8 mouse cellular contexts compared by ENCODE assay signal in genomic region chr6:113306986-113307349, GRCm38 (mm10). TPM values are rescaled to one million over a fixed set of nuclear protein-coding genes. Genes with fewer than 3 reads are reported as not detected.
DNase-seq lines count a peak whose midpoint lies in the region; ATAC-seq and TF ChIP-seq lines count a peak whose summit lies in the region.

Gene Brpf1, plus strand, starts transcription at chr6:113307137.

- 0 out of 2 replicates have a peak, but pooled peaks cover 3% of the 10 kb centered on the region for H3K4me1 ChIP-seq in intestine, postnatal 0 days (replicated peaks; ENCODE audit: control insufficient read depth, insufficient read depth, low read length)
- peaks cover 36% of the 10 kb centered on the region for H3K4me1 ChIP-seq in midbrain, embryonic 10.5 days

- TF ChIP-seq CTCF in intestine, postnatal 0 days (IDR thresholded peaks at IDR 0.05; ENCODE audit: low read depth): no peak; the same call in 1 of the 2 replicates

- peaks cover 16% of the 10 kb centered on the region for H3K36me3 ChIP-seq in intestine, postnatal 0 days (ENCODE audit: control insufficient read depth, insufficient read depth)
- peaks cover 29% of the 10 kb centered on the region for H3K36me3 ChIP-seq in midbrain, embryonic 10.5 days

- peak within 1 kb of the TSS; percentile 68 for H3K4me3 ChIP-seq in intestine, postnatal 0 days (ENCODE audit: low read depth, low read length)
- H3K4me3 ChIP-seq in midbrain, embryonic 10.5 days: peak within 1 kb of the TSS; percentile 99

- peak within 1 kb of the TSS; percentile 99 for H3K27ac ChIP-seq in intestine, postnatal 0 days (ENCODE audit: low read depth, low read length)
- peak within 1 kb of the TSS; percentile 98 for H3K27ac ChIP-seq in midbrain, embryonic 10.5 days (replicated peaks)

- DNase-seq in left cerebral cortex, adult 18-20 months (ENCODE audit: low spot score in 2 of 2): no peak
- DNase-seq in left cerebral cortex, adult 11 months (ENCODE audit: low spot score): no peak
- no peak for DNase-seq in adrenal gland, postnatal 36 days
- no peak for DNase-seq in gonadal fat pad, adult 2 months (ENCODE audit: low read depth)
- peak; percentile 86 for DNase-seq in midbrain, embryonic 10.5 days (ENCODE audit: low spot score)
- no peak for DNase-seq in ovary, postnatal 14 days (ENCODE audit: low spot score)
- DNase-seq in cerebellum, postnatal 25 days: no peak

- peak within 1 kb of the TSS; percentile 79 for H3K4me2 ChIP-seq in intestine, postnatal 0 days (replicated peaks; ENCODE audit: low read depth)

- no peaks in the 10 kb centered on the region for H3K27me3 ChIP-seq in intestine, postnatal 0 days (replicated peaks; ENCODE audit: control insufficient read depth, insufficient read depth, low read length)
- no peaks in the 10 kb centered on the region for H3K27me3 ChIP-seq in midbrain, embryonic 10.5 days (ENCODE audit: low read depth, poor library complexity, severe bottlenecking)

- under 1% methylated on average over 32 of the region's 32 CpGs for WGBS in intestine, postnatal 0 days
- WGBS in midbrain, embryonic 10.5 days: under 1% methylated on average over 32 of the region's 32 CpGs

- H3K9ac ChIP-seq in intestine, postnatal 0 days (ENCODE audit: low read depth, low read length): peak within 1 kb of the TSS; percentile 90

- ATAC-seq in intestine, postnatal 0 days: peak; percentile 62

- no peaks in the 10 kb centered on the region for H3K9me3 ChIP-seq in intestine, postnatal 0 days (ENCODE audit: control insufficient read depth)
- H3K9me3 ChIP-seq in midbrain, embryonic 10.5 days (replicated peaks): no peaks in the 10 kb centered on the region

RNA-seq across cellular contexts. Expression of gene Brpf1, which starts in this region (rescaled TPM):
- total RNA-seq in left cerebral cortex, adult 18-20 months (2021): 10 to 100 TPM; 29.1 to 31.2 TPM
- 10 to 100 TPM; 25.2 to 27.2 TPM for total RNA-seq in adrenal gland, postnatal 36 days (2021)
- 21.7 and 23.2 TPM in 2 replicates for polyA plus RNA-seq in gonadal fat pad, adult 2 months (2012; rRNA removed)
- polyA plus RNA-seq in intestine, postnatal 0 days (2015; fragmentation: Nextera tagmentation; extraction: Ambion mirVana): 7.3 and 8.3 TPM in 2 replicates
- 22.4 and 26.2 TPM in 2 replicates for polyA plus RNA-seq in midbrain, embryonic 10.5 days (2016; fragmentation: Nextera tagmentation; extraction: Ambion mirVana)
